Mouse (Mus musculus): ENCODE results near the gene P2rx1. TPM values are rescaled to one million over a fixed set of nuclear protein-coding genes. Genes with fewer than 3 reads are reported as not detected.

The P2rx1 gene
- polyA plus RNA-seq, 1 experiment from 2014 or later, result 0.53 TPM

GRCm38 (mm10) chr11:72957318-72957717 is 41.6 kb upstream of the P2rx1 start:
- no peak for ATAC-seq
- WGBS, result 61% methylated on average over 2 of the region's 2 CpGs
- DNase-seq (ENCODE audit: low spot score), result no peak

GRCm38 (mm10) chr11:72959924-72960679 is 38.8 kb upstream of the P2rx1 start:
- DNase-seq (ENCODE audit: low spot score), result no peak

More at GRCm38 (mm10) chr11:72957318-72957717, 41.6 kb upstream of the P2rx1 start:
- Histone ChIP-seq H3K4me3 (ENCODE audit: low read depth, low read length) (no peak overlapping the region), H3K9ac (ENCODE audit: low read length) (no peak overlapping the region), H3K27me3 (replicated peaks; ENCODE audit: control insufficient read depth, insufficient read depth, low read length) (peaks cover 31% of the 10 kb centered on the region), H3K9me3 (replicated peaks; ENCODE audit: control insufficient read depth, low read length) (no peaks in the 10 kb centered on the region), H3K27ac (ENCODE audit: low read depth, low read length) (no peak overlapping the region), H3K4me2 (ENCODE audit: low read length) (no peak overlapping the region), H3K4me1 (ENCODE audit: control insufficient read depth, insufficient read depth, low read length) (no peaks in the 10 kb centered on the region), H3K36me3 (ENCODE audit: control insufficient read depth, insufficient read depth, low read length) (no peaks in the 10 kb centered on the region)

GRCm38 (mm10) chr11:72960723-72961071 is 38.2 kb upstream of the P2rx1 start:
- H3K27me3 ChIP-seq (replicated peaks; ENCODE audit: control insufficient read depth, insufficient read depth, low read length), result peaks cover 31% of the 10 kb centered on the region
- no peak overlapping the region for H3K9ac ChIP-seq (ENCODE audit: low read length)
- ATAC-seq (no peak), DNase-seq (ENCODE audit: low spot score) (no peak)
- no peaks in the 10 kb centered on the region for H3K4me1 ChIP-seq (ENCODE audit: control insufficient read depth, insufficient read depth, low read length)
- 2% methylated on average over 15 of the region's 15 CpGs for WGBS
- no peaks in the 10 kb centered on the region for H3K9me3 ChIP-seq (replicated peaks; ENCODE audit: control insufficient read depth, low read length)
- no peak overlapping the region for H3K27ac ChIP-seq (ENCODE audit: low read depth, low read length)
- peak overlapping the region; percentile 39 for H3K4me2 ChIP-seq (ENCODE audit: low read length)
- H3K36me3 ChIP-seq (ENCODE audit: control insufficient read depth, insufficient read depth, low read length), result no peaks in the 10 kb centered on the region
- H3K4me3 ChIP-seq (ENCODE audit: low read depth, low read length), result peak overlapping the region; percentile 11

More at GRCm38 (mm10) chr11:72959924-72960679, 38.8 kb upstream of the P2rx1 start:
- 15% methylated on average over 15 of the region's 15 CpGs for WGBS
- no peaks in the 10 kb centered on the region for H3K36me3 ChIP-seq (ENCODE audit: control insufficient read depth, insufficient read depth, low read length)
- no peak overlapping the region for H3K4me3 ChIP-seq (ENCODE audit: low read depth, low read length)
- no peaks in the 10 kb centered on the region for H3K9me3 ChIP-seq (replicated peaks; ENCODE audit: control insufficient read depth, low read length)
- H3K27ac ChIP-seq (ENCODE audit: low read depth, low read length), result no peak overlapping the region
- H3K27me3 ChIP-seq (replicated peaks; ENCODE audit: control insufficient read depth, insufficient read depth, low read length), result peaks cover 31% of the 10 kb centered on the region
- no peak for ATAC-seq
- no peak overlapping the region for H3K9ac ChIP-seq (ENCODE audit: low read length)
- H3K4me1 ChIP-seq (ENCODE audit: control insufficient read depth, insufficient read depth, low read length), result no peaks in the 10 kb centered on the region
- H3K4me2 ChIP-seq (ENCODE audit: low read length), result no peak overlapping the region

- no peak within 1 kb of the TSS for H3K27ac ChIP-seq (ENCODE audit: low read depth, low read length)
- 4% methylated on average over 67 of the region's 70 CpGs for WGBS
- H3K9me3 ChIP-seq (replicated peaks; ENCODE audit: control insufficient read depth, low read length), result no peaks in the 10 kb centered on the region
- DNase-seq (ENCODE audit: low spot score), result no peak
- peak within 1 kb of the TSS; percentile 11 for H3K4me3 ChIP-seq (ENCODE audit: low read depth, low read length)
- H3K4me2 ChIP-seq (ENCODE audit: low read length), result peak within 1 kb of the TSS; percentile 39
- no peaks in the 10 kb centered on the region for H3K4me1 ChIP-seq (ENCODE audit: control insufficient read depth, insufficient read depth, low read length)
- no peak for ATAC-seq
- no peak within 1 kb of the TSS for H3K9ac ChIP-seq (ENCODE audit: low read length)
- H3K27me3 ChIP-seq (replicated peaks; ENCODE audit: control insufficient read depth, insufficient read depth, low read length), result peaks cover 31% of the 10 kb centered on the region
- no peaks in the 10 kb centered on the region for H3K36me3 ChIP-seq (ENCODE audit: control insufficient read depth, insufficient read depth, low read length)
Observed at GRCm38 (mm10) chr11:72961072-72961980, 37.6 kb upstream of the P2rx1 start, which contains the start of gene Atp2a3. Gene Atp2a3 (plus strand): TSS chr11:72961169.

GRCm38 (mm10) chr11:72962378-72962777 is 36.5 kb upstream of the P2rx1 start:
- Histone ChIP-seq H3K36me3 (ENCODE audit: control insufficient read depth, insufficient read depth, low read length) (no peaks in the 10 kb centered on the region), H3K9ac (ENCODE audit: low read length) (no peak overlapping the region), H3K4me3 (ENCODE audit: low read depth, low read length) (no peak overlapping the region), H3K27me3 (replicated peaks; ENCODE audit: control insufficient read depth, insufficient read depth, low read length) (peaks cover 31% of the 10 kb centered on the region), H3K9me3 (replicated peaks; ENCODE audit: control insufficient read depth, low read length) (no peaks in the 10 kb centered on the region), H3K4me1 (ENCODE audit: control insufficient read depth, insufficient read depth, low read length) (no peaks in the 10 kb centered on the region), H3K27ac (ENCODE audit: low read depth, low read length) (no peak overlapping the region), H3K4me2 (ENCODE audit: low read length) (no peak overlapping the region)
- WGBS, result 85% methylated on average over 2 of the region's 2 CpGs
- no peak for DNase-seq (ENCODE audit: low spot score)
- no peak for ATAC-seq

- Histone ChIP-seq H3K27me3 (replicated peaks; ENCODE audit: control insufficient read depth, insufficient read depth, low read length) (peaks cover 31% of the 10 kb centered on the region), H3K4me2 (ENCODE audit: low read length) (no peak overlapping the region), H3K27ac (ENCODE audit: low read depth, low read length) (no peak overlapping the region), H3K4me1 (ENCODE audit: control insufficient read depth, insufficient read depth, low read length) (no peaks in the 10 kb centered on the region), H3K4me3 (ENCODE audit: low read depth, low read length) (no peak overlapping the region), H3K9ac (ENCODE audit: low read length) (no peak overlapping the region), H3K36me3 (ENCODE audit: control insufficient read depth, insufficient read depth, low read length) (no peaks in the 10 kb centered on the region), H3K9me3 (replicated peaks; ENCODE audit: control insufficient read depth, low read length) (no peaks in the 10 kb centered on the region)
- 48% methylated on average over 7 of the region's 7 CpGs for WGBS
- DNase-seq (ENCODE audit: low spot score) (no peak), ATAC-seq (no peak)
Observed at GRCm38 (mm10) chr11:72963058-72963788, 35.7 kb upstream of the P2rx1 start.

- no peaks in the 10 kb centered on the region for H3K36me3 ChIP-seq (ENCODE audit: control insufficient read depth, insufficient read depth, low read length)
- no peak overlapping the region for H3K9ac ChIP-seq (ENCODE audit: low read length)
- no peak for ATAC-seq
Observed at GRCm38 (mm10) chr11:72963789-72964294, 35.1 kb upstream of the P2rx1 start.

GRCm38 (mm10) chr11:72974995-72975503 is 23.9 kb upstream of the P2rx1 start:
- Histone ChIP-seq H3K4me1 (ENCODE audit: control insufficient read depth, insufficient read depth, low read length) (no peaks in the 10 kb centered on the region), H3K4me2 (ENCODE audit: low read length) (no peak overlapping the region), H3K36me3 (ENCODE audit: control insufficient read depth, insufficient read depth, low read length) (no peaks in the 10 kb centered on the region), H3K9me3 (replicated peaks; ENCODE audit: control insufficient read depth, low read length) (no peaks in the 10 kb centered on the region), H3K27ac (ENCODE audit: low read depth, low read length) (no peak overlapping the region), H3K9ac (ENCODE audit: low read length) (no peak overlapping the region), H3K4me3 (ENCODE audit: low read depth, low read length) (no peak overlapping the region), H3K27me3 (replicated peaks; ENCODE audit: control insufficient read depth, insufficient read depth, low read length) (no peaks in the 10 kb centered on the region)
- DNase-seq (ENCODE audit: low spot score) (no peak), ATAC-seq (no peak)
- 86% methylated on average over 13 of the region's 13 CpGs for WGBS

More at GRCm38 (mm10) chr11:72963789-72964294, 35.1 kb upstream of the P2rx1 start:
- WGBS, result 69% methylated on average over 3 of the region's 3 CpGs
- Histone ChIP-seq H3K9me3 (replicated peaks; ENCODE audit: control insufficient read depth, low read length) (no peaks in the 10 kb centered on the region), H3K27me3 (replicated peaks; ENCODE audit: control insufficient read depth, insufficient read depth, low read length) (peaks cover 31% of the 10 kb centered on the region), H3K4me3 (ENCODE audit: low read depth, low read length) (no peak overlapping the region), H3K4me1 (ENCODE audit: control insufficient read depth, insufficient read depth, low read length) (no peaks in the 10 kb centered on the region), H3K4me2 (ENCODE audit: low read length) (no peak overlapping the region), H3K27ac (ENCODE audit: low read depth, low read length) (no peak overlapping the region)
- no peak for DNase-seq (ENCODE audit: low spot score)

All from forebrain, embryonic 14.5 days (tissue).